Mouse (Mus musculus) testis, adult 2 months (tissue): ENCODE results near the gene Abca6.

Experiments
- CTCF ChIP-seq: fragments of 200-500 bp; IDR thresholded peaks from 2 replicates; pipeline ENCODE4 v1.5.1; 2012; ENCODE audit warnings: low read depth, mild to moderate bottlenecking, inconsistent platforms, low read length, moderate library complexity; ENCODE audit not compliant: control insufficient read depth, insufficient read depth, insufficient replicate concordance
- POLR2A ChIP-seq: fragments of 200-500 bp; IDR thresholded peaks from 2 replicates; pipeline ENCODE4 v1.6.1; 2012; ENCODE audit warnings: low read depth, mild to moderate bottlenecking, inconsistent platforms, low read length, moderate library complexity; ENCODE audit not compliant: control insufficient read depth

DNA sequence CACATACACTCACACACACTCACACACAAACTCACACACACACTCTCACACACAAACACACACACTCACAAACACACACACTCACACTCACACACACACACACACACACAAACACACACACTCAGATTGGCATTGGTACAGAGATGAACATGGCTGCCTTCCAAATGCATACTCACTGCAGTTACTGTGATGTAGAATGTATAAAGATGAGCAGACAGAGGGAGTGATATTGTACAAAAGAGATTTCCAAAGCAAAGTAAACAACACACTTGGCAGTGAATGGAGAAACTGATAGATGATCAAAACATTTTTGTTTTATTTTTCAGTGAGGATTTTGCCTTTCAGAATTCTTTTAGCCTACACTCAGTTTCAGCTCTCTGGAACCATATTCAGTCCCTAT is 34.5 kb downstream of the Abca6 start:
- TF ChIP-seq CTCF, result no peak
- no peak for TF ChIP-seq POLR2A
